Mouse (Mus musculus): ENCODE measurements around the gene Sesn1. TPM values are rescaled to one million over a fixed set of nuclear protein-coding genes. Genes with fewer than 3 reads are reported as not detected.

The Sesn1 gene
- total RNA-seq, 4 experiments from 2014 or later, result 87.8 to 136 (median 109) TPM

GRCm38 (mm10) chr10:41870101-41870500 lies 60.4 kb downstream of the Sesn1 start:
- DNase-seq (ENCODE audit: low spot score), result no peak

- no peak for DNase-seq (ENCODE audit: low spot score)
Measured at GRCm38 (mm10) chr10:41871564-41871963, 61.8 kb downstream of the Sesn1 start.

DNA sequence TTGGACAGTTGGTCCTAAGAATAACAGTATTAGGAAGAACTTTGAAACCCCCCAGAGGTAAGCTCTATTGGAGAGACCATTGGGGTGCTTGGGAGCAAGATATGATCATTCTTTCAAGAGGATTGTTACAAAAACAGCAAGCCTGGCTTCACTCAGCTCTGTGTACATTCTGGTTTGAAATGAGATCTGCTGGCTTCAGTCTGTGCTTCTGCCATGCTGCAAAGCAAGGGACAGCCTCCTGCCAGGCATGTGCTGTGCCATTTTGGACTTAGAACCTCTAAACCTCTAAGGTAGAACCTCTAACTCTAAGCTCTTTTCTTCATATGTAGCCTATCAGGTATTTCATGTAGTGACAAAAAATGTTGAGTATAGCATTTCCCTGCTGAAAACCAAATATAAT lies 65.9 kb downstream of the Sesn1 start:
- DNase-seq (ENCODE audit: low spot score), result no peak

- no peak for DNase-seq (ENCODE audit: low spot score)
Measured at GRCm38 (mm10) chr10:41878344-41878743, 68.6 kb downstream of the Sesn1 start.

- no peak for DNase-seq (ENCODE audit: low spot score)
Measured at GRCm38 (mm10) chr10:41879675-41880074, 69.9 kb downstream of the Sesn1 start.

DNA sequence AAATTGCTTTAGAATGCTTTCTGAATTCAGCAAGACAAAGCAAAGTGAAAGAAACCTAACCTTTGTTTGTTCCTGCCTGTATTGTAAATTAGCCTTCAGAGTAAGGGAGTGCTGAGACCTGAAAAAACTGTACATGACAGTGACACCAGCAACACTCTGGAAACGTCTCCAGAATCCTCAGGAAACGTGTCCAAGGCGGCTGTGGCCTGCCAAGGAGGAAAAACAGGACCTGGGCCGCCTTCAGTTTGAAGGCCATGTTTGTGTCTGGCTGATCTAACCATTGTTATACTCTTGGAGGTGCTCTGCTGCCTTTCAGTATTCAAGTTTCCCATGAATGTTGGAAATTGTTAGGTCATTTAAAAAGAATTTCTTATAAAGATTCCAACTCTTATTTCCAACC lies 70.5 kb downstream of the Sesn1 start:
- no peak for DNase-seq (ENCODE audit: low spot score)

DNA sequence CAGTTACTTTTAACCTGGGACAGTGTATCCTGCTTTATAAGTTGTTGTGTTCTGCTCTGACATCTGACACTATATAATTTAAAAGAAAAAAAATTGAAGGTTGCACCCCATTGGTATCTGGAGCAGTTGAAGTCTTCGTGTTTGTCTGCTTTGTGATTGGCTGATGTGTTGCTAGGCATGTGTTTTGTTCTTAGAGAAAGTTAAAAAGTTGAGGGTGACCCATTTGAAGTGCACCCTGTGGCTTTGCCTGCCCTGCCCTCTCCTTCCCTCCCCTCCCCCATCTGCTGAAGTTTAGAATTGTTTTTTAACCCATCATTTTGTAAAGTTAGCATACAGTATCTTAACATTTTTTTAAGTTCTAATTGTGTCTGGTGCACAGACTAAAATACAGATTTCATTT lies 71.0 kb downstream of the Sesn1 start:
- no peak for DNase-seq (ENCODE audit: low spot score)

GRCm38 (mm10) chr10:41881438-41881837 lies 71.7 kb downstream of the Sesn1 start:
- no peak for DNase-seq (ENCODE audit: low spot score)

DNA sequence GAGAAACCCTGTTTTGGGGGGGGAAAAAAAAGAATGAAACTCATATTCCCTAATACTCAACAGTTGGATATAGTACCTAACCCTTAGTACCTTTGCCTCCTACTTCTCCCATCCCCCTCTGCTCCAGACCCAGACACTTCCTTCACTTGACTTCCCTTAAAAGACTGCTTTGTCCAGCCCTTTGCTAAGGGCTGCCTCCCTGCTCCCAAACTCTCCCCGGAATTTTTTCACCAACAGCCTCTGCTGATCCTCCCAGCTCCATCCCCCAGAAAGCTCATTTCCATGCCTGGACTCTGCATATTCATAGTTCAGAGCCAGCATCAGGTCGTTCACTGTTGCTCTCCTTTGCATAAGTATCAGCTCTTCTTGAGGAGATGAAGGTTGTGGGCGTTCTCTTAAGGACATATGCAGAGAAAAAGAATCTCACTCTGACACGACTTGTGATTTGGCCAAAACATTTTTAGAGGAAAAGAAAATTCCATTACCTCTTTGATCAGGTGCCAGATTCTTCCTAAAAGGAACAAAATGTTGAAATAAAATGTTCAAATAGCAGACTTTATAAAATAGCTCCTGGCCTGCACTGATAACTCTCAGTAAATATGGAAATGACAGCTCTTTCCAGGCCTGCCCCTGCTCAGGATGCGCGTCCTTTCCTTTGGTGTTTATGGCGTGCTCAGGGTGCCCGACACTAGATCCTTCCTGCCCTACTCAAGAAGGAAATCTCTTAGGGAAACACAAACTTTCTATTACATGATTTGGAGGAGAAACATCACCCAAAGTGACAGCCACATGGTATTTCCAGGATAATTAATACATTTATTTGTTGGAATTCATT lies 74.2 kb downstream of the Sesn1 start:
- DNase-seq (ENCODE audit: low spot score), result no peak

DNA sequence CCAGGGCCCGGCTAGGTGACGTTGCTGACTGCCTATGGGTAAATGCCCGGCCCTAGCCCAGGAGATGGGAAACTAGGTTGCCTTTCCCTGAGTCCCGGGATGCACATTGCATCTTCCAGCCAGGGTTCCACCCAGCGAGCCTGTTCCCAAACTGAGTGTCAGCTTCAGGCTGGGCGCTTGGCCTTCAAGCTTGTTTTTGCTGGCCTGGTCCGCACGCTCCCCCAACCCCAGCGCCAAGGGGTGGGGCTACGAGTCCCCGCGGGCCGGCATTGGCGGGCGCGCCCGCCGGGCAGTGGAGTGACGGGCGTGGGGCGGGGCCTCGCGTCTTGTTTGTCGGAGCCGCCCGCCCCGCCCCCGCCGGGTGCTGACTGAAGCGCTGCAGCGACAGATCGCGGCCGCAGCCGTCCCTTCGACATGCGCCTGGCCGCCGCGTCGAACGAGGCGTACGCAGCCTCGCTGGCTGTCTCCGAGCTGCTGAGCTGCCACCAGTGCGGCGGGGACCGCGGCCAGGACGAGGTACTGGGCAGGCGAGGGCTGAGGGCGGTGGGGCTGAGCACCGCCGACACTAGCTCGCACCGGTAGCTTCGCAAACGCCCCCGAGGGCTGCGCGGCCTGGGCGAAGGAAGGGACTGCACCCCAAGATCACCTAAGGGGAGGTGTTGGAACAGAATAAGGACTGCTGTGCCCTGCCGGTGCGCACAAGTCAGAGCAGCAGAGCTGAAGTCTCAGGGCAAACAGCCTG lies 77.5 kb downstream of the Sesn1 start:
- DNase-seq (ENCODE audit: low spot score), result peak; percentile 89

- DNase-seq (ENCODE audit: low spot score), result peak; percentile 61
Measured at GRCm38 (mm10) chr10:41888365-41888941, 78.7 kb downstream of the Sesn1 start.

DNA sequence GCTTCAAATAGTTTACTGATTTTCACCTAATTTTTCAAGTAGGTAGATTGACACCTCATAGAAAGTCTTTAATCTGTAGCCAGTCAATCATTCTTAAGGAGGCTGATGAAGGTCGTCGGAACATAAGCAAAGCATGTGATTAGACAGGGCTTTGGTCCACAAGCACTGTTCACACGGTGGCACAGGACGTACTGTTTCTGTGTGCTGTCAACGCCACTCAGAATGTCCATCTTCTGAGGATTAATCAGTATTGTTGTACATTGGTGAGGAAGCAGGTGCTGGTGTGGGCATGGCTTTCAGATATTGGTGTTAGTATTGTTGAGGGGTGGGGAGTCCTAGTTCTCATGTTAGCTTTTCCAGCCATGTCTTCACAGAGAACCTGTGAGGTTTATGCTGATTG lies 79.8 kb downstream of the Sesn1 start:
- peak; percentile 57 for DNase-seq (ENCODE audit: low spot score)

- DNase-seq (ENCODE audit: low spot score), result no peak
Measured at GRCm38 (mm10) chr10:41890537-41890936, 80.8 kb downstream of the Sesn1 start.

GRCm38 (mm10) chr10:41891312-41891711 lies 81.6 kb downstream of the Sesn1 start:
- DNase-seq (ENCODE audit: low spot score), result no peak

DNA sequence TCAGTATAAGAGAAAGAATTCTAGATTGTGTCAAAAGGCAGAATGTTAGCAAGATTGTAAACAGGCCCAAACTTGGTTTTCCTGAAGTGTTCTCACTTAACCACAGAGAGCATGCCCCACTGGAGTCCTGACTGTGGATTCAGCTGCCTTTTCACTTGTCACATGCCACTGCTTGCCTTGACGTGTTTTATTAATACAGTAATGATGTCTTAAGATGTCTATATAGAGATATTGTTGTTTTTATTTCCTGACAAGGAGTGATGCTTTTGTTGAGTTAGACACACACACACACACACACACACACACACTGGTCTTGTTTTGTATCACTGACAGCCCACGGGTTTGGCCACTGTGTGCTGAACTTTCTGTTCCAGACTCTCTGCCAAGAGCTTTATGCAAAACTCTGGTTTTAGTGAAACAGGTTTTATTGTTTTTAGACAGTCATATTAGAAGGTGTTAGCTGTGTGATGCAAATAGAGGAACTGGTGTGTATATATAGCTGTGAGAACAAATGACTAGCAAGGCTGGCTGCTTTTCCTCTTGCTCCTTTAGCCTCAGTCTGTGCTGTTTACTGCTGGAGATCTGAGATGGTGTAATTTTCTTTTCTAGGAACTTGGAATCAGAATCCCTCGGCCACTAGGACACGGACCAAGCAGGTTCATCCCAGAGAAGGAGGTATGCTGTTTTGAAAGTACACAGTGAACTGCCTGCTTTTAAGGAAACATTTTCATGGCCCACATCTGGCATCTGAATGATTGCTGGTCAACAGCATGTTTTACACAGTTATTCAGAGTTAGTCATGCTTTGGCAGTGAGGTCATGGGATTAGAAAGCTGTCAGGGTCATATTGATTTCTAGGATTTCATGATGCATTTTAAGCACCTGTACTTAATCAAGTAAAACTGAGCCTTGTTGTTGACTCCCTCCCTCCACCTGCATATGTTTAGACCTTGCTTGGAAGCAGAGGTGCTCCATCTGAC lies 84.0 kb downstream of the Sesn1 start:
- peak; percentile 72 for DNase-seq (ENCODE audit: low spot score)

- no peak for DNase-seq (ENCODE audit: low spot score)
Measured at GRCm38 (mm10) chr10:41896425-41896824, 86.7 kb downstream of the Sesn1 start.

GRCm38 (mm10) chr10:41896865-41897264 lies 87.1 kb downstream of the Sesn1 start:
- DNase-seq (ENCODE audit: low spot score), result no peak

- DNase-seq (ENCODE audit: low spot score), result no peak
Measured at GRCm38 (mm10) chr10:41901456-41901855, 91.7 kb downstream of the Sesn1 start.

DNA sequence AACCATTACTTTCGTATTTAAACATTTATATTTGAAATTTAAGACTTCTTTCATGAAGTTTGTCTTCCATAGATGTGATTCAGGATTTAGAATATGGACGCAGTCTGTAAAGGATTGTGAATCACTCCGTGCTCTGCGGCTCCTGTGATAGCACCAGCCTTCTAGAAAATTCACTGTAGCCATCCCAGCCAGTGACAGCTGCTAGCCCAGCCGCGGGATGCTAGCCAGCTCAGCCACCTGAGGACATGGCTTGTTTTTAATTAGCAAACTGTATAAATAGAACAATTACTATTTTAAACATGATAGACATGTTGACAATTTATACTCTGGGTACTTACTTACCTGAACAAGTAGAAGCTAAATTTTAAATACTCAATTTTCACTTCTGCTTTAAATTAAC lies 92.1 kb downstream of the Sesn1 start:
- no peak for DNase-seq (ENCODE audit: low spot score)

DNA sequence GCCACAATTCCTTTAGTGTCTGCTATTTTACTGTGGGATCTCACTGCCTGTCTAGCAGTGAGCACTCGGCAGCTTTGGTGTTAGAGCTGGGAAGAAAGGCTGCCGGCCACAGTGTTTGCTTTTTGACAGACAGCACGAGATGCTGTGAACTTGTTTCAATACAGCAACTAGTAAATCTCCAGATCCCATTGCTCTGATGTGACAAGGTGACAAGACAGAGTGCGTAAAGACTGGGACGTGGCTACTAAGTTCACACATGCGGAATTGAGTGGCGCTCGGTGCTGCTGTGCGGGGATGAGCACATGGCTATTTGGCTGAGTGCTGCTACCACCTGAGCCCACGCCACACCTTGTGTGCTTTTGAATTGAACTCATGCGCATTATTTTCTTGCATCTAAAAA lies 97.7 kb downstream of the Sesn1 start:
- DNase-seq (ENCODE audit: low spot score), result no peak

DNA sequence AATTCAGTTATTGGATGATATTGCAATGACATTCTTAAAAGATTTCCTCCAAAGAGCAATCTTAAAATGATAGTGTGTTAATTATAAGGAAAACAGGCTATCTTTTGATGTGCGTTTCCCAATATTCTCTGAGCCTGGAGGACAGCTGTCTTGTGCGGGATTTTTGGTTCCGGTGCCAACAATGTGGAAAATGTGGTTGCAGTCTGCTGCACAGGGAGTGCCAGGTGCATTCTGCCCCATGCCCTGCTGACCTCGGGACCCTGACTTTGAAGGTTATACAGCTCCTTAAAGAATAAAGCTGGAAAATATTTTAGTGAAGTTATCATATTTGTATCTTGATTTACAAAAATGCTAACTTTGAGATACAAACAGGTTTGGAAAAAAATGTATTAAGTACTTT lies 98.2 kb downstream of the Sesn1 start:
- no peak for DNase-seq (ENCODE audit: low spot score)

All from heart, adult 8-10 months (tissue).